Comparison of ENCODE assay signal across 10 mouse cellular contexts in genomic region chr17:11978260-11978821, GRCm38 (mm10).
DNase-seq lines count a peak whose midpoint lies in the region; ATAC-seq lines count a peak whose summit lies in the region.
"Had no signal": no experiment of that assay in that cellular context is flagged by ENCODE, and none has a peak within 500 bp of the region (broad histone marks: within the 10 kb centered on the region; RNA-seq: fewer than 3 reads in every experiment).

No protein-coding gene starts in this region.

- H3K36me3 ChIP-seq in hindbrain, embryonic 11.5 days (ENCODE audit: control insufficient read depth, insufficient read depth, low read length): no peaks in the 10 kb centered on the region
- no peaks in the 10 kb centered on the region for H3K36me3 ChIP-seq in hindbrain, embryonic 10.5 days
- no peaks in the 10 kb centered on the region for H3K36me3 ChIP-seq in midbrain, embryonic 15.5 days (replicated peaks)
- H3K36me3 ChIP-seq in heart, embryonic 10.5 days: no peaks in the 10 kb centered on the region
- H3K36me3 ChIP-seq: heart, embryonic 15.5 days had no signal

- 44% methylated on average over 17 of the region's 17 CpGs for WGBS in hindbrain, embryonic 11.5 days
- WGBS in hindbrain, embryonic 10.5 days: 47% methylated on average over 17 of the region's 17 CpGs
- WGBS in midbrain, embryonic 15.5 days: 24% methylated on average over 17 of the region's 17 CpGs
- WGBS in heart, embryonic 10.5 days: 41% methylated on average over 17 of the region's 17 CpGs

- no peak overlapping the region for H3K9ac ChIP-seq in hindbrain, embryonic 11.5 days (ENCODE audit: low read depth, low read length)
- H3K9ac ChIP-seq in midbrain, embryonic 15.5 days: no peak overlapping the region
- H3K9ac ChIP-seq: heart, embryonic 15.5 days had no signal

- H3K27ac ChIP-seq in hindbrain, embryonic 11.5 days (ENCODE audit: low read depth, low read length): no peak overlapping the region
- no peak overlapping the region for H3K27ac ChIP-seq in hindbrain, embryonic 10.5 days
- peak overlapping the region; percentile 6; the same call in 1 of the 2 replicates for H3K27ac ChIP-seq in midbrain, embryonic 15.5 days
- H3K27ac ChIP-seq in heart, embryonic 10.5 days: no peak overlapping the region
- H3K27ac ChIP-seq: heart, embryonic 15.5 days had no signal

- H3K27me3 ChIP-seq in hindbrain, embryonic 11.5 days (ENCODE audit: control insufficient read depth, insufficient read depth, low read length): no peaks in the 10 kb centered on the region
- peaks cover 24% of the 10 kb centered on the region for H3K27me3 ChIP-seq in hindbrain, embryonic 10.5 days (ENCODE audit: insufficient read depth, poor library complexity, severe bottlenecking)
- no peaks in the 10 kb centered on the region for H3K27me3 ChIP-seq in midbrain, embryonic 15.5 days (replicated peaks)
- H3K27me3 ChIP-seq in heart, embryonic 10.5 days (ENCODE audit: insufficient read depth, poor library complexity, severe bottlenecking): peaks cover 43% of the 10 kb centered on the region

- ATAC-seq in hindbrain, embryonic 11.5 days (ENCODE audit: low FRiP score): peak; percentile 49; the same call in 1 of the 2 replicates
- peak; percentile 70 for ATAC-seq in common myeloid progenitor, adult 5-6 weeks (replicated peaks; ENCODE audit: low read depth, poor library complexity, severe bottlenecking)
- ATAC-seq in midbrain, embryonic 15.5 days (replicated peaks): no peak; the same call in 1 of the 2 replicates

- H3K9me3 ChIP-seq in hindbrain, embryonic 11.5 days (ENCODE audit: control insufficient read depth, low read length): no peaks in the 10 kb centered on the region
- H3K9me3 ChIP-seq in hindbrain, embryonic 10.5 days: no peaks in the 10 kb centered on the region
- H3K9me3 ChIP-seq in midbrain, embryonic 15.5 days: no peaks in the 10 kb centered on the region
- H3K9me3 ChIP-seq in heart, embryonic 10.5 days: no peaks in the 10 kb centered on the region
- H3K9me3 ChIP-seq: heart, embryonic 15.5 days had no signal

- no peaks in the 10 kb centered on the region for H3K4me1 ChIP-seq in hindbrain, embryonic 11.5 days (replicated peaks; ENCODE audit: control insufficient read depth, insufficient read depth, low read length)
- peaks cover 31% of the 10 kb centered on the region for H3K4me1 ChIP-seq in hindbrain, embryonic 10.5 days (replicated peaks)
- peaks cover 15% of the 10 kb centered on the region for H3K4me1 ChIP-seq in midbrain, embryonic 15.5 days
- H3K4me1 ChIP-seq in heart, embryonic 10.5 days: peaks cover 8% of the 10 kb centered on the region
- H3K4me1 ChIP-seq: heart, embryonic 15.5 days had no signal

- no peak overlapping the region for H3K4me3 ChIP-seq in hindbrain, embryonic 11.5 days (ENCODE audit: low read depth, low read length)
- no peak overlapping the region for H3K4me3 ChIP-seq in hindbrain, embryonic 10.5 days
- no peak overlapping the region for H3K4me3 ChIP-seq in midbrain, embryonic 15.5 days
- H3K4me3 ChIP-seq in heart, embryonic 10.5 days: no peak overlapping the region; the same call in 1 of the 2 replicates
- H3K4me3 ChIP-seq: erythroblast, embryonic 14.5 days; heart, embryonic 15.5 days had no signal

- DNase-seq in hindbrain, embryonic 11.5 days (ENCODE audit: low spot score): peak; percentile 33
- no peak for DNase-seq in hindbrain, embryonic 10.5 days (ENCODE audit: low spot score)
- DNase-seq in layer of hippocampus, adult 18-20 months (ENCODE audit: low spot score in 2 of 2): peak; percentile 46 to 69
- DNase-seq in heart, embryonic 10.5 days (ENCODE audit: low spot score): no peak
- DNase-seq in urinary bladder, postnatal 10 days (ENCODE audit: low spot score): no peak
- no peak for DNase-seq in heart, adult 9 months (ENCODE audit: low spot score in 2 of 2)

- no peak overlapping the region for H3K4me2 ChIP-seq in hindbrain, embryonic 11.5 days (replicated peaks; ENCODE audit: low read depth, low read length)
- no peak overlapping the region for H3K4me2 ChIP-seq in midbrain, embryonic 15.5 days
- H3K4me2 ChIP-seq: heart, embryonic 15.5 days had no signal

Comparison
In these comparisons a context has a peak if more than half of its experiments do, and no peak if none do; other contexts are left out.
1. DNase-seq: peak in hindbrain, embryonic 11.5 days (single experiment) and layer of hippocampus, adult 18-20 months (2 of 2); none in hindbrain, embryonic 10.5 days (single experiment), heart, embryonic 10.5 days (single experiment), urinary bladder, postnatal 10 days (single experiment) and heart, adult 9 months (0 of 2).